Mouse (Mus musculus) CD4-positive helper T cell, adult 2 months (primary cell): ENCODE results near the gene Gpr176.

Experiments
- DNase-seq: peaks from one replicate; pipeline ENCODE4 v3.0.0-alpha.2; 2012; ENCODE audit warnings: low read depth, missing footprints, low spot score

Gene Gpr176

GRCm38 (mm10) chr2:118372901-118373571, at the start of gene Gpr176:
TSS of gene Gpr176 (minus strand) at chr2:118373419.
- DNase-seq = peak; percentile 60

- DNase-seq = no peak
Observed at GRCm38 (mm10) chr2:118422385-118422784, 49.2 kb upstream of the Gpr176 start.

- no peak for DNase-seq
Observed at GRCm38 (mm10) chr2:118421951-118422350, 48.7 kb upstream of the Gpr176 start.

- no peak for DNase-seq
Observed at GRCm38 (mm10) chr2:118418076-118418475, 44.9 kb upstream of the Gpr176 start.

- no peak for DNase-seq
Observed at GRCm38 (mm10) chr2:118415601-118416355, 42.6 kb upstream of the Gpr176 start.

GRCm38 (mm10) chr2:118412821-118413220, 39.6 kb upstream of the Gpr176 start:
- DNase-seq = no peak

GRCm38 (mm10) chr2:118408336-118408895, 35.2 kb upstream of the Gpr176 start:
- DNase-seq = no peak

- no peak for DNase-seq
Observed at GRCm38 (mm10) chr2:118406811-118407210, 33.6 kb upstream of the Gpr176 start.

- no peak for DNase-seq
Observed at GRCm38 (mm10) chr2:118405568-118405967, 32.3 kb upstream of the Gpr176 start.

- no peak for DNase-seq
Observed at GRCm38 (mm10) chr2:118404336-118404735, 31.1 kb upstream of the Gpr176 start.

- DNase-seq = no peak
Observed at GRCm38 (mm10) chr2:118401834-118402727, 28.9 kb upstream of the Gpr176 start.

- DNase-seq = no peak
Observed at GRCm38 (mm10) chr2:118399751-118400150, 26.5 kb upstream of the Gpr176 start.

GRCm38 (mm10) chr2:118391201-118391600, 18.0 kb upstream of the Gpr176 start:
- DNase-seq = no peak

GRCm38 (mm10) chr2:118390072-118390471, 16.9 kb upstream of the Gpr176 start:
- DNase-seq = no peak

GRCm38 (mm10) chr2:118389569-118389968, 16.4 kb upstream of the Gpr176 start:
- no peak for DNase-seq

GRCm38 (mm10) chr2:118388341-118389335, 15.4 kb upstream of the Gpr176 start, which contains the start of gene Eif2ak4:
TSS of gene Eif2ak4 (plus strand) at chr2:118388618.
- peak; percentile 99 for DNase-seq

GRCm38 (mm10) chr2:118383387-118383786, 10.2 kb upstream of the Gpr176 start:
- DNase-seq = no peak

- DNase-seq = no peak
Observed at GRCm38 (mm10) chr2:118379756-118380155, 6.5 kb upstream of the Gpr176 start.

GRCm38 (mm10) chr2:118375931-118376330, 2.7 kb upstream of the Gpr176 start:
- DNase-seq = no peak

- no peak for DNase-seq
Observed at GRCm38 (mm10) chr2:118375522-118375921, 2.3 kb upstream of the Gpr176 start.
